Mouse (Mus musculus): Measurements from ENCODE around the gene Akr1c6.
A peak's percentile ranks its signal among the peaks of the same experiment; 100 is the strongest.
"Not testable (repeated sequence)": the region's sequence is repeated elsewhere in the genome, so short reads cannot be mapped to it uniquely, and the experiment has no call there.

Akr1c6 gene

DNA sequence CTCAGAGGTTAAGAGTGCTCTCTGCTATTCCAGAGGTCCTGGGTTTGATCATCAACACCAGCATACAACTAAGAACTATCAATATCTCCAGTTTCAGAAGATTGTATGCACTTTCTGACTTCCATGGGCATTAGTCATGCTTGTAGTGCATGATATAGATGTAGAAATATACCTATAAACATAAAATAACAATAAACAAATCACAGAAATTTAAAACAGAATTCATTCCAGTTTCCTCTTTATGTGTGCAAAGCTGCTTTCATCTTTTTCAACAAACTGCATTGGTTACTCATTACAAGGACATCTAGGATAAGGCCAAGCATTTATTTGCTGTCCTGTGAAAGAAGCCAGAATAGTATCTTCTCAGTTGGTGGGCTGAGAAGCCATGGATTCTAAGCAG lies at the start of gene Akr1c6:
Gene Akr1c6, plus strand, starts transcription at position 301 of the 400 bp plus-strand sequence.
- DNase-seq (ENCODE audit: low read depth, low spot score): no peak

DNA sequence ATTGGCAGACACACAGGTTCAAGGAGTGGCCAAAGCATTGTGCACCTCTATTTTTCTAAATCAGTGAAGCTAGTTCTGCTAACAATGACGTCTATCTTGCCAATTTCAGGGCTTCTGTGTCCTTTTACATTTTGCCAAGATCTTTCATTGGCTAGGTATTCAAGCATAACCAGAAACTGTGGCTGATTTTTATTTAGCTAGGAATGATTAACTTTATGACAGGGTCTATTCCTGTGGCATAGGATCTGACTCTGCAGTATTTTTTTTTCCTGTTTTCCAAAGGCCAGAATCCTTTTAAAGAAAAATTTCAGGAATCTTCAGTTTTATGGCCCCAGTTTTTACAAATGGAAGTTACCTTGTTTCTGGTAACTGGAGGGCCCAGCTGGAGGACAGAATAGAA lies 49.2 kb upstream of the Akr1c6 start:
- no peak for DNase-seq (ENCODE audit: low read depth, low spot score)

DNA sequence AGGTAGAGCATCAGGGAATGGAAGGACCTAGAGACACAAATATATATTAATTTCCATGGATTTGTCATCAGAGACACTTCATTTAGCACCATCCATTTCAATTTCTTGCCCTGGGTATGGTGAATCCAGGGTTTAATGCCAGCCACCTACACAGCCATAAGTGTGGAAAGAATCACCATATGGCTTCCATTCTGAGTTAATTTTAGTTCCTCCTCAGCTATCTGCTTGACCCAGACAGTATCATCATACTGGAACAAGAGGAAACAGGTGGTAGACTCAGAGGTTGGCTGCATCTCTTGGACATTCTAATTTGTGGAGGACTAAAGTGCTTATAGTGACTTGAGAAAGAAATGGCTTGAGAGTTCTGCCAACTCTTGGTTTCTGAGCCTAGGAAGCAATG lies 48.6 kb upstream of the Akr1c6 start:
- DNase-seq (ENCODE audit: low read depth, low spot score): peak; percentile 66

DNA sequence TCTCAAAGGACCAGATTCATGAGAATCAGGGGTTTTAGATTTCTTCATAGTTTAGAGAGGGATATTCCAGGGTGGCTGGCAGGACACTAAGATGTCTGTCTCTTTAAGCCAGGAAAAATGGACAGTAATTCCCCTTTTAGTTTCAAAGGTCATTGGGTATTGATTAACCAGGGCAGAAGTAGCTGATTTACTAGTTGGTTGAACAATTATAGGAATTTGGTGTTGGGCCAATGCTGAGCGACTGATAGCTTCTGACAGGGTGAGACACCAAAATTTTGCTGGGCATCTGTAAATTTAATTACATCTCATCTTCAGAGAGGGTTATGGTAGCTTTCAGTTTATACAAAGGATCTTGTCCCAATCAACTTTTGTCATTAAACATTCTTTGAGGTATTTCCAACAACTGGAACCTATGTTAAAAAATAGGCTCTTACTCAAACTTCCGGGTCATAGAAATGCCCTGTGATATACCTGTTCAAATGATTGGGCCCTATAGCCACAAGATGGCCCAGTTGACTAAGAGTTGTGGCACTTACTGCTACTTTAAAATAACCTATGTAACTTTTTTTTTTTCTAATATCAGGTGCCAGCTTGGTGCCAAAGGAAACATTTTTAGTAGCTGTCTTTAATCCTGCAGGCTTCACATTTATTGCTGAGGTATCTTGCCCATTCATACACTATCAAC lies 45.2 kb upstream of the Akr1c6 start:
- DNase-seq (ENCODE audit: low read depth, low spot score): no peak

DNA sequence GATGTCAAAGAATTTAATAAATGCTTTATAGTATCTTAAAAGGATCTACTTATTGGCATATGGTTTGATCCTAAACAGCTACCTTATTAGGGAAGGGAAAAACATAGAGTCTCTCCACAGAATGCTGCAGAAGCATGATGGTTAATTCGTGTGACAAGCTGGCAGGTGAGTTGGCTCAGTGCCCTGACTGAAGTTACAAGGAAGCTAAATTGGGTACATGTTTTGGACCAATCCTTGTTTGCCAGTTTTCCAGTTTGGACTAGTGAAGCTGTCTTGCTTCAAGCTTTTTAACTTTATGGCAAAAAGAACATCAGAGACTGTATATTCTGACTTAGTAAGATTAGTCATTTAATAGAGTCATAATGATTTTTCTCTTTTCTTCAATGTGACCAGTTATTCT lies 33.7 kb upstream of the Akr1c6 start:
- not testable (repeated sequence) for DNase-seq (ENCODE audit: low read depth, low spot score)

DNA sequence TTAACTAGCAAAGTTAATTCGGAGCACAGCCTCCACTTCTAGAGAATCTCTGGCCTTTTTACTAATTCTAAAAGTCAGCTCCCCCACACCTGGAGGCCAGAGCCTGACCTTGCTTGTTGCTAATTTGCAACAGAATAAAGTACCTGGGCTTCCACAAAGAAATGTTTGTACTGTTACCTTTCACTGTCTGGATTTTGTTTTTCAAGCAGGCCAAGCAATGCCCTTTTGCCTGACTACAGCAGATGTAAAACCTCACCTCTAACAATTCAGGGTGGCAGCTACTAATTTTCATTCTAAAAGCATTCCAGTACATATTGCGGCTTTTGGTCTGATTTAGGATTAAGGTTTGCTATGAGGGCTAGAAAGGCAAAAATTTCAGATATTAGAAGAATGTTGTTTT lies 33.3 kb upstream of the Akr1c6 start:
- DNase-seq (ENCODE audit: low read depth, low spot score): no peak

DNA sequence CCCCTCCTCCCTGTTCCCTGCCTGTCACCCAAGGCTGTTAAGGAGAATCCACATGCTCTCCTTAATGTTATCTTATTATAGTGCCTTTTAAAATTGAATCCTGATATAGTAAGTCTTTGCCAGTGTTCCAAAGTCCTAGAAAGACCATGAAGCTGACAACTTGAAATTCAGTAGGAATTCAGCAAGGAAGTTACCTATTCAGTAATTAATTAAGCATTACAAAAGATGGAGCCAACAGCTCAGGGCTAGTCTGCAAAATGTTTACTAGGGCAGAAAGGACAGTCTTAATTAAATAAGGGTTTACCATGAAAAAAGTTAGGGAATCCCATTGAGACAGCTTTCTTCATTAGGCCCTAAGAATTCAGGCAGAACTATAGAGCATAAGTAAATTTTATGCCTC lies 31.9 kb upstream of the Akr1c6 start:
- no peak for DNase-seq (ENCODE audit: low read depth, low spot score)

DNA sequence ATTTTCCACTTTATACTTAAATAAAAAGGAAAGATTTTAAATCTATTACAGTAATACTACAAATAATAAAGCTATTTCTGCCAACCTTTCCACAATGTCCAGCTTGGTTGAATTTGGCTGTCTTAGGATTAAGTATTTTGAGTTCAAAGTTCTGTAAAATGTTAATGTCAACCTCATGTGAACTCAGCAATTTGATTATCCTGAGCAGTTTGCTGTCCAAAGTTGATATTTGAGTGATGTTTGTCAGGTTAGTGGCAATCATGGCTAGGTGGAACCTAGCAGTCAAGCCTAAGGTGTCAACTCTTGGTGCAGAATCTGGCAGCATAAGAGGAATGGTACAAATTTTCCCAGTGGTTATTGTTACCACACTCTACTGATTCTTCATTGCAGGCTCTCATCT lies 29.4 kb upstream of the Akr1c6 start:
- no peak for DNase-seq (ENCODE audit: low read depth, low spot score)

DNA sequence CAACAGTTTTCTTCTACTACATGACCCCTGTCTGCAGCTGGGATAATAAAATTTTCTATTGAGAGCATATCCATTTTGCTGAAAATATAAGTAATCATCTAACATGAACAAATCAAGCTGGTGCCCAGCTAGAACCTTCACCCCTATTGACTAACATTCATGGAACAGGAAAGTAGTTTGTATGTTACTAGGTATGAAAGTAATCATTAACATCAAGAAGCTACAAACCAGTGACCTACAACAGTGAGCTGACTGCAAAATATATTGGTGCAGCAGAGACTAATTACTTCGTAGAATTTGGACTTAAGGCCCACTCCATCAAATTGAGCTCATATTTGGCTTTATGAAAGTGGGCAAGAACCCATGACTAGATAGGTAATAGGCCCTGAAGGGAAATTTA lies 27.3 kb upstream of the Akr1c6 start:
- no peak for DNase-seq (ENCODE audit: low read depth, low spot score)

DNA sequence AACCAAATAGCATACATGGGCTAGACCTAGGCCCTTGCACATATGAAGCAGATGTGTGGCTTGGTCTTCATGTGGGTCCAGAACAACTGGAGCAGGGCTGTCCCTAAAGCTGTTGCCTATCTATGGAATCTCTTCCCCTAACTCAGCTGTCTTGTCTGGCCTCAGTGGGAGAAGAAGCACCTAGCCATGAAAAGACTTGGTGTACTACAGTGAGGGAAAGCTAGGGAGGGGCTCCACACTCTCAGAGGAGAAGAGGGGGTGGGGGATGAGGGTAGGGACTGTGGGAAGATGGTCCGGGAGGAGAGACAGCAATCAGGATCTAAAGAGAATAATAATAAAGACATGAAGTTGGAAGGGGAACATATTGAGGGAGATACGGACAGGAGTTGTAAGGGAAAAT lies 5.5 kb upstream of the Akr1c6 start:
- no peak for DNase-seq (ENCODE audit: low read depth, low spot score)

DNA sequence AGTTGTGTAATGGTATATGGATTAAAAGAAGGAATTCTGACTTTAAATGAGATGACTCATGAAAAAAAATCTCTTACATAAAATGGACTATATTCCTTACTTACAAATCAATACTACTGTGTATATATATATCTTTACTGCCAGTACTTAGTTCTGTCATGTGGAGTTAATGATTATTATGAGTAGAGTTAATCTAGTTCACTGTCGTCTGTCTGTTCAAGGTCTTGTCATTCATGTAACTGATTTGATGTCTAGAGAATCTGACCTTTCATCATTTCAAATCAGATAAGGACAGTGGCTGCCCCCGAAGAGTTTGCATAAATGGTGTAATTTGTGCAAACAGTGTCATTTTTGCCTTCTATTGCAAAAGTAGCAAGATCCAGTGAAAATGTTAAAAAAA lies 5.1 kb upstream of the Akr1c6 start:
- DNase-seq (ENCODE audit: low read depth, low spot score): no peak

DNA sequence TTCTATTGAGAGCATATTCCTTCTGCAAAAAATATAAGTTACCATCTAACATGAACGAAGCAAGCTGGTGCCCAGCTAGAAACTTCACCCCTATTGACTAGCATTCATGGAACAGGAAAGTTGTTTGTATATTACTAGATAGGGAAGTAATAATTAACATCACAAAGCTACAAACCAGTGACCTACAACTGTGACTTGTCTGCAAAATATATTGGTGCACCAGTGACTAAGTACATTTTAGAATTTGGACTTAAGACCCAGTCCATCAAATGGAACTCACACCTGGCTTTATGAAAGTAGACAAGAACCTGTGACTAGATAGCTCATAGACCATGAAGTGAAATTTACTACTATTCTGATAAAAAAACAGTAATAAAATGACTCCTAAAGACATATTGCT lies 3.0 kb upstream of the Akr1c6 start:
- DNase-seq (ENCODE audit: low read depth, low spot score): no peak

DNA sequence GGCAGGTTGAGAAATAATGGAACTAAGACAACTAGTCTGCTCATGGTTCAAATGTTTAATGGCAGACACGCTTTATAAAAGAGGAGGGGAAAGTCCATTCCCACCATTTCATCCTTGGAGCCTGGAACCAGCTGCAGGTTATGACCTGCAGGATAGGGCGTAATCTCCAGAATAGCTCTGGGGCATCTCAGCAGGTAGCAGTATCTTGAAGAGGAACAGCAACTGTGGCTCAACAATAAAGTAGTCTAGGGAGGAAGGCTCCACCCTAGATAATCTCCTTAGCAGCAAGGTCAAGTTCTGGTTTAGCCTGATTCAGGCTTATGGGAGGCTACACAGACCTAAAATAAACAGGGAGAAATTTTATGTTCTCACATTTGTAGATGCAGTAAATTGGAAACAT lies 31.5 kb downstream of the Akr1c6 start:
- no peak for DNase-seq (ENCODE audit: low read depth, low spot score)

DNA sequence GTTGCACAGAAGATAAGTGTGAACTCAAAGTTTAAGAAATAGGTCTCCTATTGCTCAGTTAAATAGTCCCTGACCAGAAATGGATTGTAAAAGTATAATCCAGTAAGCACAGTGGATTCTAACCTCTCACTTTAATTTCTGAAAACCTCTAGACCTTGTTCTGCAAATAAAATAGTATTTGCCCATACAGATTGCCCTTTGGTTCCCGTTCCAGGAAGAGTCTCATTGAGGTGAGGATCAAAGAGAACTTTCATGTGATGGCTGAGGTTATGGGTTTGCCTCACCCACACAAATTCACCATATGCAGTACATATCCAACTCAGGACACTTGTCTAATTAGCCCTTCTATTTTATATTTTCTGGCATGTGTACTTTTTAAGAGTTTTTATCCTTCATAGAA lies 33.8 kb downstream of the Akr1c6 start:
- no peak for DNase-seq (ENCODE audit: low read depth, low spot score)
